Mouse (Mus musculus): ENCODE results near the gene Rnf111.
"Not testable (repeated sequence)": the region's sequence is repeated elsewhere in the genome, so short reads cannot be mapped to it uniquely, and the experiment has no call there.

Rnf111 gene

GRCm38 (mm10) chr9:70496990-70497389 is 6.5 kb downstream of the Rnf111 start:
- DNase-seq (ENCODE audit: low read depth, low spot score) = no peak

GRCm38 (mm10) chr9:70493038-70493437 is 10.5 kb downstream of the Rnf111 start:
- no peak for DNase-seq (ENCODE audit: low read depth, low spot score)

GRCm38 (mm10) chr9:70491176-70491575 is 12.3 kb downstream of the Rnf111 start:
- no peak for DNase-seq (ENCODE audit: low read depth, low spot score)

- no peak for DNase-seq (ENCODE audit: low read depth, low spot score)
These were observed 16.1 kb downstream of the Rnf111 start for GRCm38 (mm10) chr9:70487401-70487800.

GRCm38 (mm10) chr9:70485840-70486239 is 17.7 kb downstream of the Rnf111 start:
- DNase-seq (ENCODE audit: low read depth, low spot score) = no peak

- DNase-seq (ENCODE audit: low read depth, low spot score) = no peak
These were observed 20.0 kb downstream of the Rnf111 start for GRCm38 (mm10) chr9:70483495-70483894.

- DNase-seq (ENCODE audit: low read depth, low spot score) = no peak
These were observed 21.7 kb downstream of the Rnf111 start for GRCm38 (mm10) chr9:70481872-70482271.

GRCm38 (mm10) chr9:70477229-70477628 is 26.3 kb downstream of the Rnf111 start:
- DNase-seq (ENCODE audit: low read depth, low spot score) = no peak

- no peak for DNase-seq (ENCODE audit: low read depth, low spot score)
These were observed 27.7 kb downstream of the Rnf111 start for GRCm38 (mm10) chr9:70475777-70476270.

- DNase-seq (ENCODE audit: low read depth, low spot score) = no peak
These were observed 30.1 kb downstream of the Rnf111 start for GRCm38 (mm10) chr9:70473400-70473799.

- DNase-seq (ENCODE audit: low read depth, low spot score) = not testable (repeated sequence)
These were observed 40.4 kb downstream of the Rnf111 start for GRCm38 (mm10) chr9:70463091-70463490.

GRCm38 (mm10) chr9:70452371-70452770 is 51.2 kb downstream of the Rnf111 start:
- DNase-seq (ENCODE audit: low read depth, low spot score) = no peak

GRCm38 (mm10) chr9:70449072-70449471 is 54.5 kb downstream of the Rnf111 start:
- DNase-seq (ENCODE audit: low read depth, low spot score) = no peak

- no peak for DNase-seq (ENCODE audit: low read depth, low spot score)
These were observed 63.6 kb downstream of the Rnf111 start for GRCm38 (mm10) chr9:70439959-70440358.

- DNase-seq (ENCODE audit: low read depth, low spot score) = no peak
These were observed 80.9 kb downstream of the Rnf111 start for GRCm38 (mm10) chr9:70422661-70423060.

- peak; percentile 69 for DNase-seq (ENCODE audit: low read depth, low spot score)
These were observed 82.1 kb downstream of the Rnf111 start, which contains the start of gene Ccnb2 for GRCm38 (mm10) chr9:70421257-70422056. Ccnb2 (minus strand) TSS chr9:70421547.

GRCm38 (mm10) chr9:70416412-70416811 is 87.1 kb downstream of the Rnf111 start:
- no peak for DNase-seq (ENCODE audit: low read depth, low spot score)

- no peak for DNase-seq (ENCODE audit: low read depth, low spot score)
These were observed 90.5 kb downstream of the Rnf111 start for GRCm38 (mm10) chr9:70413038-70413437.

GRCm38 (mm10) chr9:70410668-70411067 is 92.9 kb downstream of the Rnf111 start:
- DNase-seq (ENCODE audit: low read depth, low spot score) = no peak

GRCm38 (mm10) chr9:70409743-70410142 is 93.8 kb downstream of the Rnf111 start:
- DNase-seq (ENCODE audit: low read depth, low spot score) = no peak

- DNase-seq (ENCODE audit: low read depth, low spot score) = no peak
These were observed 94.7 kb downstream of the Rnf111 start for GRCm38 (mm10) chr9:70408791-70409190.

GRCm38 (mm10) chr9:70406596-70406995 is 96.9 kb downstream of the Rnf111 start:
- no peak for DNase-seq (ENCODE audit: low read depth, low spot score)

GRCm38 (mm10) chr9:70401937-70402539 is 101.5 kb downstream of the Rnf111 start:
- no peak for DNase-seq (ENCODE audit: low read depth, low spot score)
